Mouse (Mus musculus) lung, adult 2 months (tissue): ENCODE measurements around the gene Aurkb.

Experiments used
- CTCF ChIP-seq: fragments of 200-500 bp; IDR thresholded peaks from 2 replicates; pipeline ENCODE4 v1.5.1; 2011; ENCODE audit warnings: mild to moderate bottlenecking, low read length, control low read depth; ENCODE audit not compliant: insufficient read depth
- POLR2A ChIP-seq: fragments of 200-500 bp; IDR thresholded peaks from 2 replicates; pipeline ENCODE4 v1.6.1; 2011; ENCODE audit warnings: low read depth, mild to moderate bottlenecking, control low read depth, low read length, borderline replicate concordance; ENCODE audit errors: extremely low read depth

GRCm38 (mm10) chr11:69100639-69101360 lies 55.4 kb downstream of the Aurkb start:
- TF ChIP-seq CTCF (no peak), POLR2A (no peak)
